Mouse (Mus musculus) heart, embryonic 11.5 days (tissue): ENCODE measurements around the gene Mgat1. TPM values are rescaled to one million over a fixed set of nuclear protein-coding genes. Genes with fewer than 3 reads are reported as not detected.

Source experiments
- polyA plus RNA-seq: library from polyadenylated mRNA; unstranded; fragments of >200 nt; fragmentation: Nextera tagmentation; extraction: Ambion mirVana; gene quantifications from 2 replicates; pipeline ENCODE4 v1.2.1, GENCODE M21; 2014

Mgat1 gene
- polyA plus RNA-seq, 1 experiment from 2014 or later, result 32.9 TPM

Other genes starting within 250 kb of the Mgat1 start
- gene 9930111J21Rik2, start 192.9 kb upstream of the Mgat1 start, polyA plus RNA-seq, result not detected in 2 replicates
- gene Tgtp2, start 180.0 kb upstream of the Mgat1 start, polyA plus RNA-seq, result not detected in 2 replicates
- 0.58 and 0.96 TPM in 2 replicates for gene Ifi47, start 167.6 kb upstream of the Mgat1 start, polyA plus RNA-seq
- not detected in 2 replicates for gene Olfr1396, start 129.3 kb upstream of the Mgat1 start, polyA plus RNA-seq
- not detected in 2 replicates for gene Olfr1395, start 101.9 kb upstream of the Mgat1 start, polyA plus RNA-seq
- not detected in 2 replicates for gene Olfr1394, start 89.8 kb upstream of the Mgat1 start, polyA plus RNA-seq
- gene Btnl9, start 57.0 kb upstream of the Mgat1 start, polyA plus RNA-seq, result 0.39 and 0.49 TPM in 2 replicates
- gene Zfp62, start 40.9 kb upstream of the Mgat1 start, polyA plus RNA-seq, result 33.9 and 36.8 TPM in 2 replicates
- gene Olfr1393, start 34.1 kb downstream of the Mgat1 start, polyA plus RNA-seq, result not detected in 2 replicates
- not detected in 2 replicates for gene Olfr1392, start 41.1 kb downstream of the Mgat1 start, polyA plus RNA-seq
- not detected in 2 replicates for gene Olfr10, start 60.5 kb downstream of the Mgat1 start, polyA plus RNA-seq
- not detected in 2 replicates for gene Olfr1391, start 78.6 kb downstream of the Mgat1 start, polyA plus RNA-seq
- not detected in 2 replicates for gene Olfr1390, start 91.0 kb downstream of the Mgat1 start, polyA plus RNA-seq
- not detected in 2 replicates for gene Olfr1389, start 178.9 kb downstream of the Mgat1 start, polyA plus RNA-seq
- gene Olfr1388, start 192.4 kb downstream of the Mgat1 start, polyA plus RNA-seq, result 0.07 TPM in 1 of 2 replicates, not detected in the other
- not detected in 2 replicates for gene Olfr1387, start 211.2 kb downstream of the Mgat1 start, polyA plus RNA-seq
- gene Olfr1386, start 220.9 kb downstream of the Mgat1 start, polyA plus RNA-seq, result not detected in 2 replicates
- not detected in 2 replicates for gene Olfr1385, start 244.9 kb downstream of the Mgat1 start, polyA plus RNA-seq